Mouse (Mus musculus) heart, postnatal 4 days (tissue): ENCODE measurements around the gene Cyp3a57. TPM values are rescaled to one million over a fixed set of nuclear protein-coding genes. Genes with fewer than 3 reads are reported as not detected.
"Not testable (repeated sequence)": the region's sequence is repeated elsewhere in the genome, so short reads cannot be mapped to it uniquely, and the experiment has no call there.

Source experiments
- DNase-seq: peaks from one replicate; pipeline ENCODE4 v3.0.0; 2021
- total RNA-seq, 2 experiments: library from RNA; stranded (reverse); gene quantifications; 2 replicates each; pipeline ENCODE4 v1.2.3; 2021

Gene Cyp3a57
- total RNA-seq: not detected

DNA sequence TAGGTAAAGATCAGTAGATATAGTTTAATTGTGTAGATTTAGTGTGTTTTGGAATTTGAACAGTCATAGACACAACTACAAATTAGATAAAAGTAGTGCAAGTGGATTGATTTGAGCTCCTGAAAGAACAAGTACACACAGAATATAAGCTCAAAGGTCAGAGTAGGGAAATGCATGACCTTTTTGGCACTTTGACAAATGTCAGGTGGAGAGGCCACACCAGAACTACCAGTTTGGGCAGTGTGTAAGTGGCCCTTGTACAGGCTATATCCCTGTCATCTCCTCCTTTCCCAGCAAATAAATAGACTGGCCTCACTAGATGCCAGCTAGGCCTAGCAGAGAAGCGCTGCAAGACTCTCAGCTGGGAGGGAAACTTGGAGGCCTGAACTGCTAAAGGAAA is at the start of gene Cyp3a57:
Cyp3a57 (plus strand) TSS at position 339 of the 400 bp plus-strand sequence.
- no peak for DNase-seq

DNA sequence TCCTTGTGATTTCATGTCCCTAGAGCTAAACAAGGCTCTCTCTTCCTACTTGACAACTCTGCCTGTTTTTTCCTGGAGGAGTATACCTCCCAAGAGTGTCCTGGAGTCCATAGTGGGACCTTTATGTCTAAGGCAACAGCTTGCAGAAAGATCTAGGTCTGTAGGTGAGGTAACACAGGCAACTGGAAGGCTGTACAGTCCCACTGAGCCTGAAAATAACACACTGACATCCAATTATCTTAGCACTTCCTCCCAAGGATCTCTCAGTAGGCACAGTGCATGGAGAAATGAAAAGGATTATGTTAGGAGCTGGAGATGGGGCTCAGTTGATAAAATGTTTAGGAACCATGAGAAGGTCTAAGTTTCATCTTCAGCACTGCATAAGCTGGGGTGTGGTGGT is 44.6 kb upstream of the Cyp3a57 start:
- no peak for DNase-seq

DNA sequence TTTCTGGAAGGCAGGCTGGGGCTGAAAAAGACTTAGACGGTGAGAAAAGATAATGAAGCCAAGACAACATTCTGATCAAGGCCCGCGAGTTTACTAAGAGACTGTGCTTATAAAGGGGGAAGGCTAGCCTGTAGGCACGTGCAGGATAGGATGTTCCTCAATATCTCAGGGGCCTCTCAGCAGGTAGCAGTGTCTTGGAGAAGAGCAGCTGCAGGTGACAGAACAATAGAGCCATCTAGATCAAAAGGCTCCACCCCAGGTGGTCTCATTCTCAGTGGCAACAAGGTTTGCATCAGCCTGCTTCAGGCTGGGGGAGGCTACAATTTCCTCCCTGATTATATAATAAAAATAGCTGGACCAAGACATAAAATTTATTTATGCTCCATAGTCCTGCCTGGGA is 43.3 kb upstream of the Cyp3a57 start:
- not testable (repeated sequence) for DNase-seq

DNA sequence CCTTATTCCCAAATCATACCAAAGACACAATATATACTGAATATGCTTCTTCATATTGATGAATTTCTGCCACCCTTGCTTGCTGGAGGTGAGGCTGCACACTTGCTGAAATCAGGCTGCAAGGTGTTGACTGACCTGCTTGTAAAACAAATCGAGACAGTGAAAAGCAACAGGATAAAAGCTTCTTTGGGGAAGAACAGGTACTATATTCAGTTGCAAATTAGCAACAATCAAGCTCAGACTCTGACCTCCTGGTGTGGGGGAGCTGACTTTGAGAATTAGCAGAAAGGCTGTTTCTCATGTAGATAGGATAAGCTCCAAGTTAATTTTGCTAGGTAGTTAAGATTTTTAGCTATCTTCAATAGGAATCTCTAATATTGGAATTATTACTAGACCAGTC is 42.7 kb upstream of the Cyp3a57 start:
- no peak for DNase-seq

DNA sequence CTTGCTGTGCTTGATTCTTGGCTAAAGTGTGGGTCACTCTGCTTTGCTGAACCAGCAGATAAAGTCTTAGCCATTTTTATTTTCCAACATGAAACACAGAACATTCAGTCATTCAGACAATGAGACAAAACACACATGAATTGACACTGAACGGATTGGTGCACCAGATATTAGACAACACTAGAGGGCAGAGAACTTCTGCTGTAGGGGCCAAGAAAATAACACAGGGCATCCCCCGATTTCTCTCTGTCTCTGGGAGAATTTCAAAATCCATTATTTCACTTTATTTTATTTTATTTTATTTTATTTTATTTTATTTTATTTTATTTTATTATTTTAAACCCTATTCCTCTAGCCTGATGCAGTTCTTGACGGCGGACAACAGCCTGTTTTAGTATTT is 38.1 kb upstream of the Cyp3a57 start:
- not testable (repeated sequence) for DNase-seq

DNA sequence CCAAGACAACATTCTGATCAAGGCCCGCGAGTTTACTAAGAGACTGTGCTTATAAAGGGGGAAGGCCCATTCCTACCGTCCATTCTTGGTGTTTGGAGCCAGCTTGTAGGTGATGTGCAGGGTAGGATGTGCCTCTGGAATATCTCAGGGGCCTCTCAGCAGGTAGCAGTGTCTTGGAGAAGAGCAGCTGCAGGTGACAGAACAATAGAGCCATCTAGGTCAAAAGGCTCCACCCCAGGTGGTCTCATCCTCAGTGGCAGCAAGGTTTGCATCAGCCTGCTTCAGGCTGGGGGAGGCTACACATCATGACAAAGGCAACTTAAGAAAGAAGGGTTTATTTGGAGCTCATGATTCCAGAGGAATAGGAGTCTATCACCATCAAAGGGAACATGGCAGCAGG is 37.3 kb upstream of the Cyp3a57 start:
- not testable (repeated sequence) for DNase-seq

DNA sequence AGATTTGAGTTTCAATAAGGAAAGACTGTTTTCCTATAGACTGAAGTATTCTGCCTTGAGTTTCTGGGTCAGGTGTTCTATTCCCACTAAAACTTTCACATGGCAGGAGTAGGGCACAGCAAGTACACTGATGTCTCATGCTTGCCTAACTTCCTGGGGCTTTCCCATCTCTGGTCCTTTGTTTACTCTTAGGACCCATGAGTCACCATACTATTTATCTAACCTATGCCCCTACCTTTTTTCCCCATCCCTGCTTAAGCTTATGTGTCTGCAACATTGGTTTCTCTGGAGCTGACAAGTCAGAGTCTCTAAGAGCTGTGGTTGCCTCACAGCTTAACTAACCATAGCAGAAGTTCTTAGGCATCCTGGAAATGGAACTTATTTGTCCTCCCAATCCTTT is 31.2 kb upstream of the Cyp3a57 start:
- no peak for DNase-seq

DNA sequence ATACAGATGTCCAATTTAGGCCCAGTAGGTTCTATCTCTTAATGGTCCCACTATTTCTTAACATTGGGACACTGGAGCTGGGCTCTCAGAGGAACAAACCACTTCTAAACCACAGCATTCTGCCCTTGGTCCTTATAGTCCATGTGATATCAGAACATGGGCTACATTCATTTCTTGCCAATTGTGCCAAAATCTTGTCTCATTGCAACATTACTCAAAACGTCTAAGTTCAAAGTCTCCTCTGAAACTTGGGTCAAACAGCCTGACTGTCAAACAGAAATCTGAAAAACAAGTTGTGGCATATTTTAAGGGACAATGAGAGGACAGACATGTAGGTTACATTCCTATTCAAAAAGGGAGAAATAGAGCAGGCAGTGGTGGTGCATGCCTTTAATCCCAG is 27.9 kb upstream of the Cyp3a57 start:
- no peak for DNase-seq

DNA sequence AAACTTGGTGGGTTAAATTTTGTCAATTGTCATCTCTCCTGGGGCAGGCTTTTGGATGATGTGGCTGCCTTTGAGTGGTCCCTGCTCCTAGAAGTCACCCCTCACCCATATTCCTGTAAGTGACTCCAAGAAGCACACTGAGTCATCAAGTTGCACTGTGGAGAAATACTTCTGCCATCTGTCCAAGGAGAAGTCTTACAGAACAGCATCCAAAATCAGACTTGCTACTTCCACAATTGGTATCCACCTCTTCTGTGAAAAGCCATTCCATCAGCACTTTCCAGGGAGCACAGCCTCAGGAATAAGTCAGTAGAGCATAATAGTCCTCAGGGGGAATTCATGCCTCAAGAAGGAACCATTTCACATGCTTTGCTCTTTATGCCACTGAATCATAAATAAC is 6.3 kb upstream of the Cyp3a57 start:
- not testable (repeated sequence) for DNase-seq

DNA sequence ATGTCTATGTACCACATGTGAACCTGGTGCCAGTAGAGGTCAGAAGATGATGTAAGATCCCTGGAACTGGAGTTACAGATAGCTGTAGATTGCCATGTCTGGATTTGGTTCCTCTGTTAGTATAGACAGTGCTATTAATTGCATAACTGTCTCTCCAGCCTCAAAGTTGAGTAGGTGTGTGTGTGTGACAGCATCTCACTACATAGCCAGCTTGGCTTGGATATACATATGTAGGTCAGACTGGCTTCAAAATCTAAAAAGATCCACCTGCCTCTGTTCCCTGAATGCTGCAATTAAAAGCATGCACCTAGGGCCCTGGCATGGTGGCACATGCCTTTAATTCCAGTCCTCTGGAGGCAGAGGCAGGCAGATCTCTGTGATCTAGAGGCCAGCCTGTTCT is 4.6 kb downstream of the Cyp3a57 start:
- DNase-seq: no peak

DNA sequence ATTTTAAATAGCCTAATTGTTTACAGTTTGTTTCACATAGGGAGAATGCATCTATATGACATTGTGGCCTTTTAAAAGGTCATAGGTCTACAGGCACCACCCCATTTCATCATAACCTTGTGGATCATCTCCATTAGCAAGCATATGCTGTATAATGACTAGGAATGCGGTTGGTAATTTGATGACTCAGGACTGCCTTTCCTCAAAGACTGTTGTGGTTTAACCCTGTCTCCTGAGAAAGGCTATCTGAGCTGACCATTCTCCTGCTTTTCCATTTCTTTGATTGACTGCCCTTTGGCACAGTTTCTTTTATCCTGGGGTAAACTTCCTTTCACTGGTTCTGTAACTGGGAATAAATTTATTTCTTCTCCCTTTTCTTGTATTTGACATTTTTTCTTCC is 8.0 kb downstream of the Cyp3a57 start:
- DNase-seq: no peak

DNA sequence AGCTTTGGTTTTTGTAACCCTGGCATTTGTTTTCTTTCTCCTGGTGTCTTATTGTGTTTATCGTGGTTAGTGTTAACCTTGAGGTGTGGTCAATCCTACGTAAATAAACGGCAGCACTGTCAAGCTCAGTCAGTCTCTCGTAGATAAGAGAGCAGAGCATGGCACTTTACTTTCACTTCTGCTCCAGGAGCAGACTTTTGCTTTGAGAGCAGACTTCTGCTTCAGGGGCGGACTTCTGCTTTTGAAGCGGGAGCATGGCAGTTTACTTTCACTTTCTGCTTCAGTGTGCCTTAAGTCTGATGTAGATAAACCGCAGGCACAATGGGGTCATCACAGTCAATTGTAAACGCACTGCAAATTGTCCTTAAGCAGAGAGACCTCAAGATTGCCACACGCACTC is 70.3 kb downstream of the Cyp3a57 start:
- not testable (repeated sequence) for DNase-seq

DNA sequence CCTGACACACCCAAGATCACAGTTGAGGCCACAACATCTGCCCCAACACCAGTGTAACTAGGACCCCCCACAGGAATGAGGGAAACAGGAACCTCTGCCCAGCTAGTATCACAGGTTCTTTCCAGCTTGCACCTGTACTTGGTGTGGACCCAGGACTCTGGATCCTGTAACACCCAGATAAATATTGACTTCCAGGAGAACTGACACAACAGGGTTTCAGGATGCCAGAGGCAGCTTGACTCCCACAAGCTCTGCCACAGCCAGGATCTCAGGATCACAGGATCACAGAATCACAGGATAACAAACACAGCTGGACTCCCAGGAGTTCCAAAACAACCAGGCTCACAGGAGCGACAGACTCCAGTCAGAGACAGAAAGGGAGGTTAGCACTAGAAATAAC is 77.2 kb downstream of the Cyp3a57 start:
- DNase-seq: no peak

DNA sequence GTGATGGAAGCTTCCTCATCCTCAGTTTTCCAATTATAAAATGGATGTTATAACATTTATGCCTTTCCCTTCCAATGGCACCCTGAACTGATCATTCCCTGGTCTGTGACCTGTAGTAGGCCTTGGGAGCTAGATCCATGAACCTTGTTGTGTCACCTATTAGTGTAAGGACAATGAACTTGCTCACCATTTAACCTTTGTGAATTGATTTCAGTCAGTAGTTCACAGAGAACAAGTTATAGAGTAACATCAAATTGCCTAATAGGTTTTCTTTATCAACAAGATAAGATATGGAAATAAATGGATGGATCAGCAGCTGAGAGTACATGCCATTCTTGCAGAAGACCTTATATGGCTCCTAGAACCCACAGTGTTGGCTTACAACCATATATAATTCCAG is 85.9 kb downstream of the Cyp3a57 start:
- DNase-seq: no peak

DNA sequence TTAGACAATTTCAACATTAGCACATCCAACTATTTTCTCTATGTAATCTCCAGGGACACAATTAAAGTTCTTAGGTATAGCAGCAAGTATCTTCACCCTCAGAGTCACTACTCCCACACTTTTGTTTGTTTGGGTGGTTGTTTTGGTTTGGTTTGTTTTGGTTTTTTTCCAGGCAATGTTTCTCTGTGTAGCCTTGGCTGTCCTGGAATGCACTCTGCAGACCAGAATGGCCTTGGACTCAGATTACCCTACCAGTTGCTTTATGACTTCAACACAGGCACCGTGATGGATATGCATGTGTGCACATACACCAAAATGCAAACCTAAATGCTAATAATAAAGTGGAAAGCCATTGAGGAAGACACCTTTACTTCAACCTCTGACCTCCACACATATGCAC is 88.6 kb downstream of the Cyp3a57 start:
- DNase-seq: no peak

Other genes with a start within 250 kb of the Cyp3a57 start
- 100 to 1,000 TPM; 123 to 125 TPM for gene Arpc1b, start 231.1 kb upstream of the Cyp3a57 start, total RNA-seq
- gene Pdap1, start 205.0 kb upstream of the Cyp3a57 start, total RNA-seq: 10 to 100 TPM; 67.6 to 67.7 TPM
- 10 to 100 TPM; 82.7 to 88.9 TPM for gene Bud31, start 204.9 kb upstream of the Cyp3a57 start, total RNA-seq
- gene Ptcd1, start 178.2 kb upstream of the Cyp3a57 start, total RNA-seq: 10 to 100 TPM; 18.6 to 21.7 TPM
- 10 to 100 TPM; 16.6 to 17.5 TPM for gene Cpsf4, start 178.1 kb upstream of the Cyp3a57 start, total RNA-seq
- gene Atp5j2, start 153.2 kb upstream of the Cyp3a57 start, total RNA-seq: 100 to 1,000 TPM; 760 to 785 TPM
- gene Zkscan14, start 143.4 kb upstream of the Cyp3a57 start, total RNA-seq: 1 to 10 TPM; 4.1 to 4.6 TPM
- 10 to 100 TPM; 16.5 to 17.7 TPM for gene Zkscan5, start 140.7 kb upstream of the Cyp3a57 start, total RNA-seq
- gene Zfp655, start 113.6 kb upstream of the Cyp3a57 start, total RNA-seq: 10 to 100 TPM; 31.7 to 33.7 TPM
- 10 to 100 TPM; 15.4 to 15.9 TPM for gene Zscan25, start 64.8 kb upstream of the Cyp3a57 start, total RNA-seq
- gene Cyp3a16, start 124.4 kb downstream of the Cyp3a57 start, total RNA-seq: not detected
- gene Cyp3a41b, start 239.5 kb downstream of the Cyp3a57 start, total RNA-seq: not detected